Mouse (Mus musculus) heart, adult 2 months (tissue): ENCODE measurements around the gene Pitpnm1. TPM values are rescaled to one million over a fixed set of nuclear protein-coding genes. Genes with fewer than 3 reads are reported as not detected.
A peak's percentile ranks its signal among the peaks of the same experiment; 100 is the strongest.

Experiments
- DNase-seq, 2 experiments: peaks; one replicate each; pipeline ENCODE4 v3.0.0; 2021
- H3K27ac ChIP-seq: fragments of 200-600 bp; 2 replicates; pipeline ENCODE4 v1.8.1; 2022
- H3K27me3 ChIP-seq: fragments of 200-500 bp; 2 replicates; pipeline ENCODE4 v1.6.1; 2012; ENCODE audit warnings: mild to moderate bottlenecking, low read length, inconsistent platforms, mixed read lengths; ENCODE audit not compliant: control insufficient read depth, insufficient read depth
- H3K36me3 ChIP-seq: fragments of 200-500 bp; 2 replicates; pipeline ENCODE4 v1.6.1; 2012; ENCODE audit warnings: low read length, inconsistent platforms; ENCODE audit not compliant: control insufficient read depth, insufficient read depth
- H3K4me1 ChIP-seq: fragments of 200-500 bp; 2 replicates; pipeline ENCODE4 v1.6.1; 2011; ENCODE audit warnings: low read length; ENCODE audit not compliant: control insufficient read depth, insufficient read depth
- H3K4me3 ChIP-seq: fragments of 200-600 bp; 2 replicates; pipeline ENCODE4 v1.8.1; 2022
- H3K79me2 ChIP-seq: fragments of 200-500 bp; replicated peaks from 2 replicates; pipeline ENCODE4 v1.6.1; 2012; ENCODE audit warnings: mild to moderate bottlenecking, inconsistent platforms, low read length, moderate library complexity, mixed read lengths; ENCODE audit not compliant: control insufficient read depth, insufficient read depth
- H3K9ac ChIP-seq: fragments of 200-500 bp; 2 replicates; pipeline ENCODE4 v1.6.1; 2012; ENCODE audit warnings: low read depth, mild to moderate bottlenecking, control low read depth, inconsistent platforms, low read length, mixed read lengths
- CTCF ChIP-seq: fragments of 200-600 bp; IDR thresholded peaks from 2 replicates; pipeline ENCODE4 v1.8.1; 2022; ENCODE audit warnings: antibody characterized with exemption, mild to moderate bottlenecking, moderate library complexity
- EP300 ChIP-seq: fragments of 200-500 bp; IDR thresholded peaks from 2 replicates; pipeline ENCODE4 v1.6.1; 2011; ENCODE audit warnings: low read depth, low read length, control low read depth; ENCODE audit not compliant: insufficient read depth
- POLR2A ChIP-seq: fragments of 200-500 bp; IDR thresholded peaks from 2 replicates; pipeline ENCODE4 v1.6.1; 2011; ENCODE audit warnings: mild to moderate bottlenecking, low read depth, low read length, control low read depth; ENCODE audit not compliant: insufficient read depth
- WGBS: fragments of 180-500 bp; shearing (Covaris S2); methylation state at CpG from one replicate; pipeline ENCODE4 v1.1.7; 2018; 5-methylcytosine and 5-hydroxymethylcytosine counted together
- intact Hi-C: fragments of 180-260 bp; cut with DNase I; formaldehyde crosslinking; loops from one replicate; pipeline ENCODE4 v1.15.1; 2025
- polyA plus RNA-seq: library from polyadenylated mRNA; depleted of rRNA; stranded (reverse); fragments of >200 nt; gene quantifications from 2 replicates; pipeline ENCODE4 v1.2.3, GENCODE M21; 2012
- total RNA-seq, 2 experiments: library from RNA; stranded (reverse); gene quantifications; 2 replicates each; pipeline ENCODE4 v1.2.3; 2021

Gene Pitpnm1
- total and polyA plus RNA-seq, 3 experiments = 18.1 to 49.9 (median 19.9) TPM

DNA sequence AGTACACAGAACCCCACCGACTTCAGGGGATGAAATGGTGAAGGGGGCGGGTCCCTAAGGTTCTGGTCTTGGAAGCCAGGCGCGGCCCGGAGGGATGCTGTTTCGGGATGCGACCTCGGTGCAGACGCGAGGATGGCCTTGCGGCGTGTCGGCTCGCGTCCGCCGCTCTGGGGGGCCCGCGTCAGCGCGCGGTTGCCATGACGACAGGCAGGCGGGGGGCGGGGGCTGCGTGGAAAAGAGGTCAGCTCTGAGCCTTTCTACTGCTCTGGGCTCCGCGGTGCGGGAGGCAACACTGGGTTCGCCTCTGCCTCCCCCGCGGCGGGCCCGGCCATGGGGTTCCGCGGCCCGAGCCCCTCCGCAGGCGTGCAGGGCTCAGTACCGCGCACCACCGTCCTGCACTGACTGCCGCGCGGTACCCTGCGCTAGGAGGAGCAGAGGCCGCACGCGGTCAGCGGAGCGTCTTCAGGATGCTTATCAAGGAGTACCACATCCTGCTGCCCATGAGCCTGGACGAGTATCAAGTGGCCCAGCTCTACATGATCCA is 992 bp downstream of the Pitpnm1 start:
- Histone ChIP-seq H3K9ac (peak overlapping the region; percentile 36), H3K79me2 (no peaks in the 10 kb centered on the region), H3K36me3 (no peaks in the 10 kb centered on the region), H3K27me3 (no peaks in the 10 kb centered on the region), H3K27ac (no peak overlapping the region), H3K4me1 (peaks cover 6% of the 10 kb centered on the region), H3K4me3 (peak overlapping the region; percentile 76)
- intact Hi-C loops = no loop called here
- peak; percentile 45 to 49 for DNase-seq
- WGBS = 10% methylated on average over 52 of the region's 52 CpGs
- TF ChIP-seq EP300 (no peak), CTCF (no peak), POLR2A (no peak)

DNA sequence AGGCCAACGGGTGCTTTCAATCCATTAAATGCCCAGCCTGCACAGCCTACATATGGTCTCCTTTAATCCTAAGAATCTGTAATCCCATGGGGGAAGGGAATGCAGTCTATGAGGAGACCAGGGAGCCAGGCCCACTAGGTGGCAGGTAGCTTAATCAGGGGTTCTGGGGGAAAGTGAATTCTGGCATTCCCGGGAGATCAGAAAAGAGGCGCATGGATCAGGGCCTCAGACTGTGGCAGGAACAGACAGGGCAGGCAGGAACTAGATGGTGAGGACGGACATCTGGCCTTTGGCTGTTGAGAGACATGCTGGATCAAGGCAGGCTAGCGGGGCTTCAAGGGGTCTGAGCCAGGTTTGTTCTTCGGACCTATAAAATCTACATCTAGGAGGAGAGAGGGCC is 1.7 kb downstream of the Pitpnm1 start:
- 86% methylated on average over 6 of the region's 6 CpGs for whole genome bisulfite sequencing
- no peaks in the 10 kb centered on the region for H3K36me3 ChIP-seq
- H3K4me1 ChIP-seq = peaks cover 6% of the 10 kb centered on the region
- no peak overlapping the region for H3K27ac ChIP-seq
- no peak overlapping the region for H3K9ac ChIP-seq
- no peak for TF ChIP-seq CTCF
- no peak for TF ChIP-seq POLR2A
- no peak for TF ChIP-seq EP300
- no peak overlapping the region for H3K4me3 ChIP-seq
- H3K79me2 ChIP-seq = no peaks in the 10 kb centered on the region
- H3K27me3 ChIP-seq = no peaks in the 10 kb centered on the region
- DNase-seq = no peak
- intact Hi-C loops = no loop called here

DNA sequence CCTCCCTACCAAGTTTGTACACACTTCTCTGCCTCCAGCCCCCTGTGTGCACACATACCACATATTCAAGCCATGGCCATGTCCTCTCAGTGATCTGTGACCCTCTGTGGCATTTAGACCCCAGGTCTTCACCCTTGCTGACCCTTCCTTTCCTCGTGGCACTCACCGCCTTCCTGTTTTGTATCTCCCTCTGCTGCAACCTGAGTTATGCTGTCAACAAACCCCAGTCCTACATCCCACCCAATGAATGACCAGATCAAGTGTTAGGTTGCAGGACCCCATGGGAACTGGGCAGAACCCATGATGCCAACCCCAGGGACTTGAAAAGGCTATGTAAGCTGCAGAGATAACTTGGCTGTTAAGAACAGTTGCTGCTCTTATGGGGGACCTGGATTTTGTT is 2.3 kb downstream of the Pitpnm1 start:
- intact Hi-C loops = no loop called here
- DNase-seq = no peak
- H3K27me3 ChIP-seq = no peaks in the 10 kb centered on the region
- TF ChIP-seq EP300 = no peak
- TF ChIP-seq POLR2A = no peak
- TF ChIP-seq CTCF = no peak
- 86% methylated on average over 2 of the region's 2 CpGs for WGBS
- H3K4me3 ChIP-seq = no peak overlapping the region
- H3K4me1 ChIP-seq = peaks cover 6% of the 10 kb centered on the region
- no peaks in the 10 kb centered on the region for H3K36me3 ChIP-seq
- no peaks in the 10 kb centered on the region for H3K79me2 ChIP-seq
- no peak overlapping the region for H3K9ac ChIP-seq
- H3K27ac ChIP-seq = no peak overlapping the region

DNA sequence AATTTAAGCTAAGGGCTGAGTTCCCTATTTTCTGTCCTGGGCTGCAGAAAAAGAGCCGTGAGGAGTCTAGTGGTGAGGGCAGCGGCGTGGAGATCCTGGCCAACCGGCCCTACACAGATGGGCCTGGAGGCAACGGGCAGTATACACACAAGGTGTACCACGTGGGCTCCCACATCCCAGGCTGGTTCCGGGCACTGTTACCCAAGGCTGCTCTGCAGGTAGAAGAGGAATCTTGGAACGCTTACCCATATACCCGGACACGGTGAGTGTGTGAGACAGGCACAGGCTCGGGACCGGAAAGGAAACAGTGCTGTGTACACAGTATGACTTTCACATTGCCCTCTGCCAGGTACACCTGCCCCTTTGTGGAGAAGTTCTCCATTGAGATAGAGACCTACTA is 2.8 kb downstream of the Pitpnm1 start:
- no peak overlapping the region for H3K9ac ChIP-seq
- TF ChIP-seq CTCF (no peak), POLR2A (no peak), EP300 (no peak)
- intact Hi-C loops = no loop called here
- no peak overlapping the region for H3K27ac ChIP-seq
- no peak overlapping the region for H3K4me3 ChIP-seq
- peaks cover 5% of the 10 kb centered on the region for H3K4me1 ChIP-seq
- no peak for DNase-seq
- no peaks in the 10 kb centered on the region for H3K27me3 ChIP-seq
- WGBS = 95% methylated on average over 12 of the region's 12 CpGs
- H3K36me3 ChIP-seq = no peaks in the 10 kb centered on the region
- H3K79me2 ChIP-seq = no peaks in the 10 kb centered on the region

DNA sequence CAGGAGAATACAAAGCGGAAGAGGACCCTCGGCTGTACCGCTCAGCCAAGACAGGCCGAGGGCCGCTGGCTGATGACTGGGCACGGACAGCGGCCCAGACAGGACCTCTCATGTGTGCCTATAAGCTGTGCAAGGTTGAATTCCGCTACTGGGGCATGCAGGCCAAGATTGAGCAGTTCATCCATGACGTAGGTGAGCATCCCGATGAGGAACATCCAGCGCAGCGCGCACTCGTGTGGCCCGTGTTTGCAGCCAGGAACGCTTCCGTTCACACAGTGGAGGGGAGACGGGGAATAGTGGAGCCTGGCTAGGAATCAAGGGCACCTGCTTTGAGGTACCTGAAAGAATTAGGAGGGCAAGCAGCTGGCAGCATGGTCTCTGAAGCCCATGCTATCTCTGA is 3.5 kb downstream of the Pitpnm1 start:
- peaks cover 1% of the 10 kb centered on the region for H3K4me1 ChIP-seq
- H3K36me3 ChIP-seq = no peaks in the 10 kb centered on the region
- no peaks in the 10 kb centered on the region for H3K79me2 ChIP-seq
- WGBS = 92% methylated on average over 18 of the region's 18 CpGs
- no peak overlapping the region for H3K9ac ChIP-seq
- TF ChIP-seq EP300 = no peak
- TF ChIP-seq POLR2A = no peak
- no peak for TF ChIP-seq CTCF
- H3K4me3 ChIP-seq = no peak overlapping the region
- no peaks in the 10 kb centered on the region for H3K27me3 ChIP-seq
- no peak for DNase-seq
- intact Hi-C loops = no loop called here
- H3K27ac ChIP-seq = no peak overlapping the region

DNA sequence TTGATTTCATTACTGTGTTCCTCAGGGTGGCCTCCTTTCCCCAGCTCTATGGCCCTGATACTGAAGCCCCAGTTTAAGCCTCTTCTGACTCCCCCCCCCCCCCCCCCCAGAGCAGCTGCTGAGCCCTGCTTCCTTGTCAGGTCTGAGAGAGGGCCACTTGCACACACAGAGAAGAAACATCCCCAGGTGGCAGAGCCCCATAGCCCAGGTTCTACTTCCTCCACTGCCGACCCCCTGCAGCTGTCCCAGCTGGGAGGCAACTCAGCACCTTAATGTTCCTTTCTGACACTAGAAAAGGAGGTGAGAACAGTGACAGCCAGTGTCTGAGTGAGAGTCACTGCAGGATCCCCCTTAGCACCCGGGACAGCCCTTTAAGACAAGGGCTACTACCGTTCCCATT is 4.0 kb downstream of the Pitpnm1 start:
- no peaks in the 10 kb centered on the region for H3K27me3 ChIP-seq
- WGBS = 52% methylated on average over 3 of the region's 3 CpGs
- no peaks in the 10 kb centered on the region for H3K36me3 ChIP-seq
- no peak overlapping the region for H3K4me3 ChIP-seq
- H3K79me2 ChIP-seq = no peaks in the 10 kb centered on the region
- intact Hi-C loops = no loop called here
- H3K4me1 ChIP-seq = peaks cover 1% of the 10 kb centered on the region
- no peak overlapping the region for H3K9ac ChIP-seq
- H3K27ac ChIP-seq = no peak overlapping the region
- TF ChIP-seq POLR2A = no peak
- no peak for TF ChIP-seq EP300
- no peak for TF ChIP-seq CTCF
- no peak for DNase-seq
